Mouse (Mus musculus): ENCODE data around the gene Thoc2. TPM values are rescaled to one million over a fixed set of nuclear protein-coding genes. Genes with fewer than 3 reads are reported as not detected.
"Not testable (repeated sequence)": the region's sequence is repeated elsewhere in the genome, so short reads cannot be mapped to it uniquely, and the experiment has no call there.

Gene Thoc2
- 10 to 100 TPM; 25.3 to 29.5 TPM for total RNA-seq (2021)
- 7.2 and 11.0 TPM in 2 replicates for polyA plus RNA-seq (2012; rRNA removed)
- long read RNA-seq, full-length matches to known transcripts = 2 of 8 reads
- long read RNA-seq, partial matches to known transcripts = 4 of 8 reads
- long read RNA-seq, other reads (novel, unspliced or antisense) = 2 of 8 reads

- Histone ChIP-seq H3K27ac (no peak within 1 kb of the TSS), H3K4me1 (ENCODE audit: control insufficient read depth, insufficient read depth, low read length) (no peaks in the 10 kb centered on the region), H3K36me3 (ENCODE audit: control insufficient read depth, insufficient read depth, low read length) (no peaks in the 10 kb centered on the region), H3K4me3 (no peak within 1 kb of the TSS), H3K79me2 (replicated peaks; ENCODE audit: control insufficient read depth, insufficient read depth, low read length) (no peaks in the 10 kb centered on the region), H3K9ac (ENCODE audit: low read depth, low read length) (no peak within 1 kb of the TSS), H3K27me3 (ENCODE audit: control insufficient read depth, insufficient read depth, low read length) (no peaks in the 10 kb centered on the region)
- intact Hi-C loops (cut with DNase I) = no loop called here
- 30% methylated on average over 1 of the region's 1 CpGs for WGBS
- TF ChIP-seq CTCF (IDR thresholded peaks at IDR 0.05) (no peak), EP300 (IDR thresholded peaks at IDR 0.05; ENCODE audit: insufficient read depth, low read depth, low read length) (no peak), POLR2A (IDR thresholded peaks at IDR 0.05; ENCODE audit: insufficient read depth, low read depth, low read length) (no peak)
- DNase-seq = no peak
These were observed at the start of gene Thoc2 for GRCm38 (mm10) chrX:41920574-41920973. Thoc2 (minus strand) TSS chrX:41920674.

GRCm38 (mm10) chrX:41970096-41970495, 49.6 kb upstream of the Thoc2 start:
- no peaks in the 10 kb centered on the region for H3K36me3 ChIP-seq (ENCODE audit: control insufficient read depth, insufficient read depth, low read length)
- H3K79me2 ChIP-seq (replicated peaks; ENCODE audit: control insufficient read depth, insufficient read depth, low read length) = no peaks in the 10 kb centered on the region
- H3K9ac ChIP-seq (ENCODE audit: low read depth, low read length) = no peak overlapping the region
- WGBS = 88% methylated on average over 2 of the region's 2 CpGs
- TF ChIP-seq POLR2A (IDR thresholded peaks at IDR 0.05; ENCODE audit: insufficient read depth, low read depth, low read length) (no peak), CTCF (IDR thresholded peaks at IDR 0.05) (no peak), EP300 (IDR thresholded peaks at IDR 0.05; ENCODE audit: insufficient read depth, low read depth, low read length) (no peak)
- H3K4me1 ChIP-seq (ENCODE audit: control insufficient read depth, insufficient read depth, low read length) = no peaks in the 10 kb centered on the region
- DNase-seq = no peak
- intact Hi-C loops (cut with DNase I) = no loop called here
- no peaks in the 10 kb centered on the region for H3K27me3 ChIP-seq (ENCODE audit: control insufficient read depth, insufficient read depth, low read length)
- no peak overlapping the region for H3K4me3 ChIP-seq
- H3K27ac ChIP-seq = no peak overlapping the region

GRCm38 (mm10) chrX:41969341-41969740, 48.9 kb upstream of the Thoc2 start:
- Histone ChIP-seq H3K4me3 (no peak overlapping the region), H3K27me3 (ENCODE audit: control insufficient read depth, insufficient read depth, low read length) (no peaks in the 10 kb centered on the region), H3K9ac (ENCODE audit: low read depth, low read length) (no peak overlapping the region), H3K79me2 (replicated peaks; ENCODE audit: control insufficient read depth, insufficient read depth, low read length) (no peaks in the 10 kb centered on the region), H3K27ac (no peak overlapping the region), H3K36me3 (ENCODE audit: control insufficient read depth, insufficient read depth, low read length) (no peaks in the 10 kb centered on the region), H3K4me1 (ENCODE audit: control insufficient read depth, insufficient read depth, low read length) (no peaks in the 10 kb centered on the region)
- intact Hi-C loops (cut with DNase I) = no loop called here
- 91% methylated on average over 4 of the region's 4 CpGs for WGBS
- TF ChIP-seq POLR2A (IDR thresholded peaks at IDR 0.05; ENCODE audit: insufficient read depth, low read depth, low read length) (no peak), CTCF (IDR thresholded peaks at IDR 0.05) (no peak), EP300 (IDR thresholded peaks at IDR 0.05; ENCODE audit: insufficient read depth, low read depth, low read length) (no peak)
- no peak for DNase-seq

GRCm38 (mm10) chrX:41957161-41957560, 36.7 kb upstream of the Thoc2 start:
- H3K4me3 ChIP-seq = no peak overlapping the region
- H3K36me3 ChIP-seq (ENCODE audit: control insufficient read depth, insufficient read depth, low read length) = no peaks in the 10 kb centered on the region
- 66% methylated on average over 4 of the region's 4 CpGs for WGBS
- H3K27ac ChIP-seq = no peak overlapping the region
- DNase-seq = no peak
- no peak for TF ChIP-seq EP300 (IDR thresholded peaks at IDR 0.05; ENCODE audit: insufficient read depth, low read depth, low read length)
- peak; percentile 63 for TF ChIP-seq CTCF (IDR thresholded peaks at IDR 0.05)
- H3K9ac ChIP-seq (ENCODE audit: low read depth, low read length) = no peak overlapping the region
- H3K4me1 ChIP-seq (ENCODE audit: control insufficient read depth, insufficient read depth, low read length) = no peaks in the 10 kb centered on the region
- no peaks in the 10 kb centered on the region for H3K27me3 ChIP-seq (ENCODE audit: control insufficient read depth, insufficient read depth, low read length)
- no peaks in the 10 kb centered on the region for H3K79me2 ChIP-seq (replicated peaks; ENCODE audit: control insufficient read depth, insufficient read depth, low read length)
- intact Hi-C loops (cut with DNase I) = no loop called here

- 77% methylated on average over 5 of the region's 5 CpGs for WGBS
- Histone ChIP-seq H3K4me3 (no peak overlapping the region), H3K27ac (no peak overlapping the region), H3K79me2 (replicated peaks; ENCODE audit: control insufficient read depth, insufficient read depth, low read length) (no peaks in the 10 kb centered on the region), H3K4me1 (ENCODE audit: control insufficient read depth, insufficient read depth, low read length) (no peaks in the 10 kb centered on the region), H3K36me3 (ENCODE audit: control insufficient read depth, insufficient read depth, low read length) (no peaks in the 10 kb centered on the region), H3K27me3 (ENCODE audit: control insufficient read depth, insufficient read depth, low read length) (no peaks in the 10 kb centered on the region), H3K9ac (ENCODE audit: low read depth, low read length) (no peak overlapping the region)
- TF ChIP-seq CTCF (IDR thresholded peaks at IDR 0.05) (no peak), EP300 (IDR thresholded peaks at IDR 0.05; ENCODE audit: insufficient read depth, low read depth, low read length) (no peak), POLR2A (IDR thresholded peaks at IDR 0.05; ENCODE audit: insufficient read depth, low read depth, low read length) (no peak)
- no peak for DNase-seq
- intact Hi-C loops (cut with DNase I) = no loop called here
These were observed 21.4 kb upstream of the Thoc2 start for GRCm38 (mm10) chrX:41941840-41942239.

- H3K4me3 ChIP-seq; H3K4me1 ChIP-seq (ENCODE audit: control insufficient read depth, insufficient read depth, low read length); DNase-seq; H3K9ac ChIP-seq (ENCODE audit: low read depth, low read length); H3K27ac ChIP-seq; intact Hi-C loops (cut with DNase I); H3K36me3 ChIP-seq (ENCODE audit: control insufficient read depth, insufficient read depth, low read length); H3K79me2 ChIP-seq (replicated peaks; ENCODE audit: control insufficient read depth, insufficient read depth, low read length); H3K27me3 ChIP-seq (ENCODE audit: control insufficient read depth, insufficient read depth, low read length): not testable (repeated sequence)
- WGBS = 85% methylated on average over 6 of the region's 6 CpGs
These were observed 11.3 kb upstream of the Thoc2 start for GRCm38 (mm10) chrX:41931821-41932220.

Measured in heart, adult 2 months (tissue).